ENCODE assay signal across 22 mouse cellular contexts in the genomic region with DNA sequence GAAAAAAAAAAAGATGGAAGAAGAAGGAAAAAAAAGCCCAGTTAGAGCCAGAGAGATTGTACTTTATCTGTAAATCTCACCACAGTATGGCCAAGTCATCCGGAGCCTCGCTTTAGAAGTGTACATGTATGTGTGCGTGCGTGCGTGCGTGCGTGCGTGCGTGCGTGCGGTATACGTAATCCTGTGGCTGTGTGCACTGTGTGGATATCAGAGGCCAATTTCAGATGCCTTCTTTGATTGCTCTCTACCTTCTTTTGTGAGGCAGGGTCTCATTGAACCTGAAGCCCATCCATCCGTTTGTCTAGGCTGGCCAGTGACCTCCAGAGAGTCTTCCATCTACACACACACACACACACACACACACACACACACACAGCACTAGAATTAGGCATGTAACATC. TPM values are rescaled to one million over a fixed set of nuclear protein-coding genes. Genes with fewer than 3 reads are reported as not detected.
A peak's percentile ranks its signal among the peaks of the same experiment; 100 is the strongest.
DNase-seq lines count a peak whose midpoint lies in the region; ATAC-seq and TF ChIP-seq lines count a peak whose summit lies in the region.
"Had no signal": no experiment of that assay in that cellular context is flagged by ENCODE, and none has a peak within 500 bp of the region (broad histone marks: within the 10 kb centered on the region; RNA-seq: fewer than 3 reads in every experiment).

No protein-coding gene starts in this region.

- no peak for TF ChIP-seq CTCF in liver, embryonic 14.5 days (IDR thresholded peaks at IDR 0.05; ENCODE audit: low read depth)

- no peak for ATAC-seq in liver, embryonic 12.5 days
- ATAC-seq in liver, embryonic 13.5 days (ENCODE audit: low read depth): no peak
- ATAC-seq in liver, embryonic 14.5 days (ENCODE audit: insufficient read depth): no peak
- ATAC-seq: forebrain, embryonic 14.5 days; forebrain, embryonic 16.5 days had no signal

- DNase-seq in liver: no peak
- no peak for DNase-seq in liver, embryonic 13.5 days
- DNase-seq in liver, embryonic 14.5 days (ENCODE audit: low read depth in 3 of 3, low spot score in 3 of 3): no peak
- DNase-seq in adrenal gland, postnatal 25 days: no peak
- DNase-seq in cerebellum, postnatal 4 days (ENCODE audit: low spot score in 2 of 2): no peak
- DNase-seq: adrenal gland, adult 2 months; adrenal gland, postnatal 10 days; adrenal gland, postnatal 36 days; cerebellum, adult 11-12 months; cerebellum, adult 2 months; cerebellum, adult 9-10 months; cerebellum, postnatal 10 days; cerebellum, postnatal 25 days; embryo, embryonic 11 days had no signal

- peaks cover 25% of the 10 kb centered on the region for H3K36me3 ChIP-seq in liver, embryonic 12.5 days
- peaks cover 20% of the 10 kb centered on the region for H3K36me3 ChIP-seq in liver, embryonic 13.5 days
- peaks cover 2% of the 10 kb centered on the region; the same call in 1 of the 2 replicates for H3K36me3 ChIP-seq in liver, embryonic 14.5 days (replicated peaks; ENCODE audit: control insufficient read depth, insufficient read depth, low read depth)

- H3K27me3 ChIP-seq in liver, embryonic 12.5 days (replicated peaks): no peaks in the 10 kb centered on the region
- no peaks in the 10 kb centered on the region for H3K27me3 ChIP-seq in liver, embryonic 13.5 days
- H3K27me3 ChIP-seq in liver, embryonic 14.5 days (ENCODE audit: control insufficient read depth, insufficient read depth, low read length): no peaks in the 10 kb centered on the region
- H3K27me3 ChIP-seq: embryonic facial prominence, embryonic 13.5 days; embryonic facial prominence, embryonic 15.5 days; forebrain, embryonic 12.5 days had no signal

- peak overlapping the region; percentile 83 for H3K27ac ChIP-seq in liver, embryonic 12.5 days
- peak overlapping the region; percentile 87; the same call in 1 of the 2 replicates for H3K27ac ChIP-seq in liver, embryonic 13.5 days
- H3K27ac ChIP-seq in liver, embryonic 14.5 days: no peak overlapping the region; the same call in 1 of the 2 replicates
- H3K27ac ChIP-seq: embryonic facial prominence, embryonic 13.5 days; embryonic facial prominence, embryonic 15.5 days; forebrain, embryonic 10.5 days; forebrain, embryonic 12.5 days had no signal

- peaks cover 41% of the 10 kb centered on the region for H3K4me1 ChIP-seq in liver, embryonic 12.5 days
- peaks cover 41% of the 10 kb centered on the region for H3K4me1 ChIP-seq in liver, embryonic 13.5 days (replicated peaks)
- peaks cover 23 to 26% of the 10 kb centered on the region in 2 experiments for H3K4me1 ChIP-seq in liver, embryonic 14.5 days (replicated peaks; ENCODE audit: control insufficient read depth in 2 of 2, insufficient read depth in 2 of 2, low read length in 1 of 2)

- no peak overlapping the region for H3K4me3 ChIP-seq in liver, embryonic 12.5 days
- H3K4me3 ChIP-seq in liver, embryonic 13.5 days (replicated peaks): no peak overlapping the region
- H3K4me3 ChIP-seq in liver, embryonic 14.5 days (ENCODE audit: insufficient read depth in 1 of 2, low read depth in 2 of 2, low read length in 2 of 2): no peak overlapping the region
- H3K4me3 ChIP-seq: embryonic facial prominence, embryonic 13.5 days; embryonic facial prominence, embryonic 15.5 days; forebrain, embryonic 10.5 days; forebrain, embryonic 12.5 days had no signal

- H3K9me3 ChIP-seq in liver, embryonic 12.5 days (replicated peaks): no peaks in the 10 kb centered on the region
- no peaks in the 10 kb centered on the region for H3K9me3 ChIP-seq in liver, embryonic 13.5 days (replicated peaks)
- H3K9me3 ChIP-seq in liver, embryonic 14.5 days (ENCODE audit: control insufficient read depth, low read length): no peaks in the 10 kb centered on the region
- H3K9me3 ChIP-seq: embryonic facial prominence, embryonic 13.5 days; embryonic facial prominence, embryonic 15.5 days; forebrain, embryonic 10.5 days; forebrain, embryonic 12.5 days had no signal

- 84% methylated on average over 13 of the region's 13 CpGs for WGBS in liver, embryonic 12.5 days (ENCODE audit: insufficient replicate concordance)
- WGBS in liver, embryonic 13.5 days (ENCODE audit: insufficient replicate concordance): 76% methylated on average over 13 of the region's 13 CpGs
- WGBS in liver, embryonic 14.5 days (ENCODE audit: insufficient replicate concordance): 70% methylated on average over 13 of the region's 13 CpGs

- TF ChIP-seq EP300 in liver, embryonic 14.5 days (IDR thresholded peaks at IDR 0.05; ENCODE audit: low read depth): no peak

- H3K4me2 ChIP-seq in liver, embryonic 12.5 days: peak overlapping the region; percentile 64; the same call in 1 of the 2 replicates
- H3K4me2 ChIP-seq in liver, embryonic 13.5 days: peak overlapping the region; percentile 60
- H3K4me2 ChIP-seq in liver, embryonic 14.5 days (ENCODE audit: low read depth): peak overlapping the region; percentile 68; the same call in 1 of the 2 replicates
- H3K4me2 ChIP-seq: embryonic facial prominence, embryonic 13.5 days; embryonic facial prominence, embryonic 15.5 days; forebrain, embryonic 12.5 days had no signal

- no peak overlapping the region for H3K9ac ChIP-seq in liver, embryonic 12.5 days
- H3K9ac ChIP-seq in liver, embryonic 13.5 days: no peak overlapping the region
- no peak overlapping the region for H3K9ac ChIP-seq in liver, embryonic 14.5 days (replicated peaks)
- H3K9ac ChIP-seq: embryonic facial prominence, embryonic 13.5 days; embryonic facial prominence, embryonic 15.5 days; forebrain, embryonic 12.5 days had no signal

RNA-seq across cellular contexts. Expression of gene Cnn3, which starts 35.2 kb away (rescaled TPM):
- polyA plus RNA-seq in liver, embryonic 12.5 days (2016; fragmentation: Nextera tagmentation; extraction: Ambion mirVana): 138 and 143 TPM in 2 replicates
- polyA plus RNA-seq in liver, embryonic 13.5 days (2015; fragmentation: Nextera tagmentation; extraction: Ambion mirVana): 109 and 120 TPM in 2 replicates
- 52.9 and 62.7 TPM in 2 replicates for polyA plus RNA-seq in liver, embryonic 14.5 days (2012; rRNA removed)
- polyA plus RNA-seq in liver, embryonic 14.5 days (2014; fragmentation: Nextera tagmentation; extraction: Ambion mirVana): 82.7 and 90.1 TPM in 2 replicates
- total RNA-seq in adrenal gland, postnatal 25 days (2021): 220 and 297 TPM in 2 replicates
- total RNA-seq: MEL had no signal
